23 mouse cellular contexts compared by ENCODE assay signal in the genomic region with DNA sequence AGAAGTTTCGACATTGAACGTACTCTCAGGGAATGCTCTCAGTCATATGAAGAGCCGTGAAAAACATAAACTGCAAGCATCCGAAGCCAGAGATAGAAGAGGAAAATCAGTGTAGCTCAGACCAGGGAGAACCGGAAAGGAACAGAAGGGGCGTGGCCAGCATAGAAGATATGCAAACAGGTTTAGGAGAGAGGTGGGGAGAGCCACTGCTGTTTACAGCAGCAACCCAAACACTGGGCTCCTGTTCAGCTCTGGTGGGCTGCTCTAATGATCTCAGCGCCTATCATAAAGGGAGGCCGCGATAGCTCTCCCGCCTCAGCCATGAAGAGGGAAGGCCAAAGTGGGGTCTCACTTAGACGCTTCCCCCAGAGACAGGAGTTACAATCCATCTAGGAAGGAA. TPM values are rescaled to one million over a fixed set of nuclear protein-coding genes. Genes with fewer than 3 reads are reported as not detected.
DNase-seq lines count a peak whose midpoint lies in the region; TF ChIP-seq lines count a peak whose summit lies in the region.
"Had no signal": no experiment of that assay in that cellular context is flagged by ENCODE, and none has a peak within 500 bp of the region (broad histone marks: within the 10 kb centered on the region; RNA-seq: fewer than 3 reads in every experiment).

No protein-coding gene starts in this region.

- in situ Hi-C loops in ES-E14 (cut with MboI; ENCODE audit: low sequenced_read_pairs in 2 of 2, unreplicated experiment in 2 of 2): no loop called here

- H3K9me3 ChIP-seq in ES-Bruce4 (replicated peaks; ENCODE audit: control insufficient read depth, insufficient read depth, low read length, poor library complexity, severe bottlenecking): no peaks in the 10 kb centered on the region
- no peaks in the 10 kb centered on the region for H3K9me3 ChIP-seq in ES-E14 (ENCODE audit: control insufficient read depth, insufficient read depth, low read depth, low read length)
- H3K9me3 ChIP-seq: embryonic facial prominence, embryonic 10.5 days; embryonic facial prominence, embryonic 13.5 days; forebrain, embryonic 12.5 days; forebrain, embryonic 15.5 days; heart, embryonic 10.5 days; hindbrain, embryonic 10.5 days; hindbrain, embryonic 13.5 days; intestine, embryonic 15.5 days had no signal

- TF ChIP-seq CTCF in ES-Bruce4 (IDR thresholded peaks at IDR 0.05; ENCODE audit: low read depth, low read length): no peak
- no peak for TF ChIP-seq CTCF in brain, embryonic 14.5 days (IDR thresholded peaks at IDR 0.05; ENCODE audit: borderline replicate concordance, extremely low read depth, insufficient read depth, insufficient read length)

- H3K4me3 ChIP-seq in ES-Bruce4 (ENCODE audit: low read depth, low read length) (no peak overlapping the region), ES-E14 (ENCODE audit: insufficient read depth in 1 of 2, low read depth in 1 of 2, low read length in 2 of 2, poor library complexity in 1 of 2, severe bottlenecking in 1 of 2) (no peak overlapping the region)
- H3K4me3 ChIP-seq: embryonic facial prominence, embryonic 10.5 days; embryonic facial prominence, embryonic 13.5 days; erythroblast, embryonic 14.5 days; forebrain, embryonic 12.5 days; forebrain, embryonic 15.5 days; heart, adult 2 months; heart, embryonic 10.5 days; hindbrain, embryonic 10.5 days; hindbrain, embryonic 13.5 days; intestine, embryonic 15.5 days had no signal

- H3K27me3 ChIP-seq in ES-Bruce4 (ENCODE audit: control insufficient read depth, insufficient read depth, low read length, poor library complexity, severe bottlenecking): no peaks in the 10 kb centered on the region
- H3K27me3 ChIP-seq: intestine, embryonic 15.5 days had no signal

- TF ChIP-seq POLR2A in ES-Bruce4 (IDR thresholded peaks at IDR 0.05; ENCODE audit: insufficient read depth, low read length): peak; percentile 34
- no peak for TF ChIP-seq POLR2A in brain, embryonic 14.5 days (IDR thresholded peaks at IDR 0.05; ENCODE audit: borderline replicate concordance, extremely low read depth, insufficient read depth, insufficient read length, poor library complexity, severe bottlenecking)

- H3K36me3 ChIP-seq in ES-Bruce4 (ENCODE audit: control insufficient read depth, insufficient read depth, low read length, poor library complexity, severe bottlenecking) (no peaks in the 10 kb centered on the region), ES-E14 (ENCODE audit: control insufficient read depth, insufficient read depth, low read length, poor library complexity, severe bottlenecking) (no peaks in the 10 kb centered on the region)
- H3K36me3 ChIP-seq: embryonic facial prominence, embryonic 10.5 days; embryonic facial prominence, embryonic 13.5 days; forebrain, embryonic 12.5 days; forebrain, embryonic 15.5 days; heart, embryonic 10.5 days; hindbrain, embryonic 10.5 days; hindbrain, embryonic 13.5 days; intestine, embryonic 15.5 days had no signal

- no peak for TF ChIP-seq EP300 in ES-Bruce4 (IDR thresholded peaks at IDR 0.05; ENCODE audit: insufficient read depth, low read depth, low read length)

- H3K27ac ChIP-seq in ES-Bruce4 (ENCODE audit: insufficient read depth, low read length): peak overlapping the region; percentile 93; the same call in 1 of the 2 replicates
- H3K27ac ChIP-seq in ES-E14 (ENCODE audit: insufficient read depth, low read depth, low read length, poor library complexity, severe bottlenecking): no peak overlapping the region; the same call in 1 of the 2 replicates
- H3K27ac ChIP-seq: embryonic facial prominence, embryonic 10.5 days; embryonic facial prominence, embryonic 13.5 days; forebrain, embryonic 12.5 days; forebrain, embryonic 15.5 days; heart, embryonic 10.5 days; hindbrain, embryonic 10.5 days; hindbrain, embryonic 13.5 days; intestine, embryonic 15.5 days had no signal

- DNase-seq in ES-E14 (ENCODE audit: low read depth, low spot score): peak; percentile 47
- peak; percentile 14 for DNase-seq in brain, embryonic 14.5 days (ENCODE audit: low read depth)
- no peak for DNase-seq in kidney, postnatal 14 days
- no peak for DNase-seq in adrenal gland, postnatal 4 days (ENCODE audit: low spot score in 2 of 2)
- DNase-seq in spleen, adult 18-20 months: no peak
- DNase-seq: adrenal gland, adult 2 months; adrenal gland, postnatal 14 days; cerebellum, adult 18-20 months; cerebellum, adult 9-11 months; cerebellum, postnatal 25 days; gastrocnemius, postnatal 25 days; heart, adult 2 months; kidney, adult 11 months had no signal

- H3K9ac ChIP-seq in ES-Bruce4 (ENCODE audit: low read depth, poor library complexity, severe bottlenecking): 0 out of 2 replicates have a peak overlapping the region, but pooled peaks have one; percentile 60
- no peak overlapping the region; the same call in 1 of the 2 replicates for H3K9ac ChIP-seq in ES-E14 (ENCODE audit: insufficient read depth, low read depth, low read length, poor library complexity, severe bottlenecking)
- H3K9ac ChIP-seq: embryonic facial prominence, embryonic 13.5 days; forebrain, embryonic 12.5 days; forebrain, embryonic 15.5 days; hindbrain, embryonic 13.5 days; intestine, embryonic 15.5 days had no signal

- peaks cover 10% of the 10 kb centered on the region for H3K4me1 ChIP-seq in ES-Bruce4 (ENCODE audit: control insufficient read depth, insufficient read depth, low read length)
- H3K4me1 ChIP-seq in ES-E14 (ENCODE audit: control insufficient read depth in 2 of 2, insufficient read depth in 2 of 2, low read length in 2 of 2, poor library complexity in 1 of 2): peaks cover 13 to 15% of the 10 kb centered on the region in 2 experiments

TF ChIP-seq in ES-E14, 5 proteins besides CTCF, POLR2A, EP300 and RAD21:
- TF ChIP-seq ZNF384 (IDR thresholded peaks at IDR 0.05; ENCODE audit: low read depth, low read length): no peak
- TF ChIP-seq ZC3H11A (IDR thresholded peaks at IDR 0.05; ENCODE audit: borderline replicate concordance, low read depth, low read length): no peak
- no peak for TF ChIP-seq CHD2 (IDR thresholded peaks at IDR 0.05; ENCODE audit: low read depth, low read length)
- TF ChIP-seq HCFC1 (IDR thresholded peaks at IDR 0.05; ENCODE audit: borderline replicate concordance, insufficient read depth, low read length): no peak
- no peak for TF ChIP-seq MAFK (IDR thresholded peaks at IDR 0.05; ENCODE audit: insufficient read depth, low read depth, low read length)

RNA-seq across cellular contexts. Expression of a gene that starts 3.6 kb away (rescaled TPM):
- 5.4 and 5.7 TPM in 2 replicates for polyA plus RNA-seq in ES-Bruce4 (2011; ENCODE audit: insufficient read depth, insufficient read length, low read depth, missing spikeins)
- total RNA-seq in ES-E14 (2012; rRNA removed): 2.5 and 4.6 TPM in 2 replicates
- polyA plus RNA-seq in brain, embryonic 14.5 days (2012; rRNA removed): 0.26 and 0.38 TPM in 2 replicates
- 10 to 100 TPM; 10.8 to 11.1 TPM for total RNA-seq in adrenal gland, postnatal 4 days (2021)

Comparison
In these comparisons a context has a peak if more than half of its experiments do, and no peak if none do; other contexts are left out.
1. DNase-seq: peak in ES-E14 (single experiment) and brain, embryonic 14.5 days (single experiment); none in kidney, postnatal 14 days (single experiment), adrenal gland, postnatal 4 days (0 of 2) and spleen, adult 18-20 months (0 of 2).